Mouse (Mus musculus) stomach, embryonic 14.5 days (tissue): ENCODE results near the gene Fbxw15. TPM values are rescaled to one million over a fixed set of nuclear protein-coding genes. Genes with fewer than 3 reads are reported as not detected.
"Not testable (repeated sequence)": the region's sequence is repeated elsewhere in the genome, so short reads cannot be mapped to it uniquely, and the experiment has no call there.

ENCODE experiments used
- ATAC-seq: fragments of 200-750 bp; cut with Nextera tagmentation; 2 replicates; pipeline ENCODE4 v1.8.0; 2017; ENCODE audit warnings: low read depth, moderate TSS enrichment; ENCODE audit not compliant: insufficient number of reproducible peaks, insufficient read depth, low FRiP score
- H3K27ac ChIP-seq: fragments of 300-500 bp; sonication (generic); 2 replicates; pipeline ENCODE4 v1.5.1; 2014; ENCODE audit warnings: mild to moderate bottlenecking, low read length, moderate library complexity, mixed read lengths
- H3K27me3 ChIP-seq: fragments of 300-500 bp; sonication (generic); 2 replicates; pipeline ENCODE4 v1.6.1; 2014; ENCODE audit warnings: low read length, control low read depth, mixed read lengths; ENCODE audit not compliant: control insufficient read depth, insufficient read depth
- H3K36me3 ChIP-seq: fragments of 300-500 bp; sonication (generic); 2 replicates; pipeline ENCODE4 v1.6.1; 2014; ENCODE audit warnings: mild to moderate bottlenecking, control low read depth, low read length, moderate library complexity, mixed read lengths; ENCODE audit not compliant: control insufficient read depth, insufficient read depth
- H3K4me1 ChIP-seq: fragments of 300-500 bp; sonication (generic); 2 replicates; pipeline ENCODE4 v1.6.1; 2014; ENCODE audit warnings: low read length, control low read depth, mixed read lengths; ENCODE audit not compliant: control insufficient read depth, insufficient read depth
- H3K4me2 ChIP-seq: fragments of 300-500 bp; sonication (generic); replicated peaks from 2 replicates; pipeline ENCODE4 v1.6.1; 2014; ENCODE audit warnings: low read depth, low read length, control low read depth
- H3K4me3 ChIP-seq: fragments of 300-500 bp; sonication (generic); 2 replicates; pipeline ENCODE4 v1.5.1; 2014; ENCODE audit warnings: low read depth, low read length, control low read depth
- H3K9ac ChIP-seq: fragments of 300-500 bp; sonication (generic); replicated peaks from 2 replicates; pipeline ENCODE4 v1.6.1; 2014; ENCODE audit warnings: low read depth, mild to moderate bottlenecking, control low read depth, low read length, moderate library complexity, mixed read lengths
- H3K9me3 ChIP-seq: fragments of 300-500 bp; sonication (generic); 2 replicates; pipeline ENCODE4 v1.6.1; 2016; ENCODE audit warnings: low read depth, low read length, control low read depth; ENCODE audit not compliant: control insufficient read depth
- WGBS: fragments of 180-500 bp; shearing (Covaris S2); extraction: QIAGEN DNeasy Blood & Tissue Kit; methylation state at CpG from one replicate; pipeline ENCODE4 v1.1.7; 2014; 5-methylcytosine and 5-hydroxymethylcytosine counted together
- polyA plus RNA-seq: library from polyadenylated mRNA; unstranded; fragments of >200 nt; fragmentation: Nextera tagmentation; extraction: Ambion mirVana; gene quantifications from 2 replicates; pipeline ENCODE4 v1.2.1, GENCODE M21; 2014

The Fbxw15 gene
- not detected in 2 replicates for polyA plus RNA-seq

GRCm38 (mm10) chr9:109568162-109568561 is at the start of gene Fbxw15:
TSS of gene Fbxw15 (minus strand) at chr9:109568262.
- H3K4me2 ChIP-seq, H3K4me3 ChIP-seq, H3K4me1 ChIP-seq, H3K9me3 ChIP-seq, ATAC-seq, H3K9ac ChIP-seq, H3K36me3 ChIP-seq, H3K27me3 ChIP-seq, H3K27ac ChIP-seq: not testable (repeated sequence)
- WGBS: 89% methylated on average over 4 of the region's 4 CpGs

GRCm38 (mm10) chr9:109606837-109607236 is 38.8 kb upstream of the Fbxw15 start:
- H3K27ac ChIP-seq, H3K9ac ChIP-seq, ATAC-seq, H3K4me2 ChIP-seq, H3K4me3 ChIP-seq, H3K9me3 ChIP-seq, H3K36me3 ChIP-seq, H3K4me1 ChIP-seq, H3K27me3 ChIP-seq: not testable (repeated sequence)
- WGBS: 34% methylated on average over 5 of the region's 5 CpGs

- not testable (repeated sequence) for H3K4me1 ChIP-seq, H3K36me3 ChIP-seq, H3K9ac ChIP-seq, ATAC-seq, H3K27me3 ChIP-seq, H3K27ac ChIP-seq, H3K4me3 ChIP-seq, H3K4me2 ChIP-seq, H3K9me3 ChIP-seq
- WGBS: 54% methylated on average over 2 of the region's 2 CpGs
Observed at GRCm38 (mm10) chr9:109602128-109602527, 34.1 kb upstream of the Fbxw15 start.

GRCm38 (mm10) chr9:109597226-109597625 is 29.2 kb upstream of the Fbxw15 start:
- Histone ChIP-seq H3K9ac (no peak overlapping the region), H3K9me3 (no peaks in the 10 kb centered on the region; the same call in 1 of the 2 replicates), H3K4me1 (no peaks in the 10 kb centered on the region), H3K27ac (no peak overlapping the region), H3K36me3 (no peaks in the 10 kb centered on the region), H3K4me2 (no peak overlapping the region), H3K4me3 (no peak overlapping the region), H3K27me3 (no peaks in the 10 kb centered on the region)
- no peak for ATAC-seq

GRCm38 (mm10) chr9:109594866-109595265 is 26.8 kb upstream of the Fbxw15 start:
- no peaks in the 10 kb centered on the region; the same call in 1 of the 2 replicates for H3K9me3 ChIP-seq
- 82% methylated on average over 2 of the region's 2 CpGs for WGBS
- H3K9ac ChIP-seq: no peak overlapping the region
- H3K4me1 ChIP-seq: no peaks in the 10 kb centered on the region
- no peak for ATAC-seq
- H3K4me2 ChIP-seq: no peak overlapping the region
- no peak overlapping the region for H3K4me3 ChIP-seq
- no peaks in the 10 kb centered on the region for H3K27me3 ChIP-seq
- no peaks in the 10 kb centered on the region for H3K36me3 ChIP-seq
- no peak overlapping the region for H3K27ac ChIP-seq

GRCm38 (mm10) chr9:109565546-109565945 is 2.5 kb downstream of the Fbxw15 start:
- no peak for ATAC-seq
- Histone ChIP-seq H3K27ac (no peak overlapping the region), H3K4me1 (no peaks in the 10 kb centered on the region), H3K9me3 (no peaks in the 10 kb centered on the region), H3K9ac (no peak overlapping the region), H3K27me3 (no peaks in the 10 kb centered on the region), H3K36me3 (no peaks in the 10 kb centered on the region), H3K4me2 (no peak overlapping the region), H3K4me3 (no peak overlapping the region)
- WGBS: 30% methylated on average over 1 of the region's 1 CpGs

- H3K4me3 ChIP-seq, H3K4me2 ChIP-seq, H3K9me3 ChIP-seq, H3K27ac ChIP-seq, H3K36me3 ChIP-seq, H3K9ac ChIP-seq, ATAC-seq, H3K27me3 ChIP-seq, H3K4me1 ChIP-seq: not testable (repeated sequence)
Observed at GRCm38 (mm10) chr9:109562106-109562505, 6.0 kb downstream of the Fbxw15 start.

DNA sequence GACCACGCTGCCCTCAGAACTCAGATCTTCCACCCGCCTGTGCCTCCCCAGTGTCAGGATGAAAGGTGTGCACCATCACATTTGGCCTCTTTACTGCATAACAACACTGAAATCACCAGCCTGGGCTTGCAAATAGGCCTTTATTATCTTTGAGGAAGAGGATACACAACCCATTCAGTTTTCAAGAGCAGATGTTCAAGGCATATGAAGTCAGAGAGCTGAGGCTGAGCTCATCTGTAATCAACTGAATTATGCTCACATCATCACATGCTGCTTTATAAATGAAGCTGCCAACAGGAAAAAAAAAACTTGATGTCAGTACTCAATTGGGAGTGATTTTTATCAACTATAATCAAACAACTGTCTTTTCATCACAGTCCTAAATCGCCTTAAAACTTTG is 15.6 kb downstream of the Fbxw15 start:
- no peak for ATAC-seq
- Histone ChIP-seq H3K27ac (no peak overlapping the region), H3K9me3 (no peaks in the 10 kb centered on the region), H3K27me3 (no peaks in the 10 kb centered on the region), H3K4me2 (no peak overlapping the region), H3K4me3 (no peak overlapping the region), H3K4me1 (no peaks in the 10 kb centered on the region), H3K36me3 (no peaks in the 10 kb centered on the region), H3K9ac (no peak overlapping the region)
- 79% methylated on average over 3 of the region's 3 CpGs for WGBS

DNA sequence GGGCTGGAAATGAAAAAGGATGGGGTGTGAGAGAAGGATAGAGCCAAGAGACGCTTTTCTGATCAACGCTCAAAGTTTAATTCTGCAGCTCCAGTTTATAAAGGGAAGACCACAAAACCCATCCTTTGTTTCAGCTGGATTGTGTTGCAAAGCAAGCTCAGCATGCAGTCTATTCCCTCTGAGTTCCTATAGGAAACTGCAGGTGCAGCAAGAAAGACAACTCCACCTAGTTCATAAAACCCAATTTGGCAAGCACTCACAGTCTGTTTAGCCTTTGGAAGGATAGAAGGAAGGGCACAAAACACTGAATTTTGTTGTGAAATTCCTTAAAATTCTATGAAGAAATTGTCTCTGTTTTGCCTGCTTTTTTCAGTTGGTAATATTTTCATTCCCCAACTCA is 18.4 kb downstream of the Fbxw15 start:
- not testable (repeated sequence) for H3K27me3 ChIP-seq, H3K36me3 ChIP-seq, H3K9ac ChIP-seq, ATAC-seq, H3K4me2 ChIP-seq, H3K27ac ChIP-seq, H3K4me1 ChIP-seq, H3K9me3 ChIP-seq, H3K4me3 ChIP-seq
- 42% methylated on average over 2 of the region's 2 CpGs for WGBS
